Mouse (Mus musculus) ES-E14 (cell line): Measurements from ENCODE around the gene Jchain.

ENCODE experiments used
- CHD2 ChIP-seq: IDR thresholded peaks from 2 replicates; pipeline ENCODE4 v1.6.1; 2014; ENCODE audit warnings: mild to moderate bottlenecking, low read depth, low read length, inconsistent platforms
- HCFC1 ChIP-seq: IDR thresholded peaks from 2 replicates; pipeline ENCODE4 v1.6.1; 2012; ENCODE audit warnings: low read length, inconsistent platforms, borderline replicate concordance; ENCODE audit not compliant: insufficient read depth
- MAFK ChIP-seq: IDR thresholded peaks from 2 replicates; pipeline ENCODE4 v1.6.1; 2014; ENCODE audit warnings: mild to moderate bottlenecking, low read depth, low read length, inconsistent platforms; ENCODE audit not compliant: insufficient read depth
- ZC3H11A ChIP-seq: IDR thresholded peaks from 2 replicates; pipeline ENCODE4 v1.6.1; 2012; ENCODE audit warnings: low read depth, mild to moderate bottlenecking, inconsistent platforms, low read length, borderline replicate concordance
- ZNF384 ChIP-seq: IDR thresholded peaks from 2 replicates; pipeline ENCODE4 v1.6.1; 2012; ENCODE audit warnings: low read depth, low read length, inconsistent platforms

DNA sequence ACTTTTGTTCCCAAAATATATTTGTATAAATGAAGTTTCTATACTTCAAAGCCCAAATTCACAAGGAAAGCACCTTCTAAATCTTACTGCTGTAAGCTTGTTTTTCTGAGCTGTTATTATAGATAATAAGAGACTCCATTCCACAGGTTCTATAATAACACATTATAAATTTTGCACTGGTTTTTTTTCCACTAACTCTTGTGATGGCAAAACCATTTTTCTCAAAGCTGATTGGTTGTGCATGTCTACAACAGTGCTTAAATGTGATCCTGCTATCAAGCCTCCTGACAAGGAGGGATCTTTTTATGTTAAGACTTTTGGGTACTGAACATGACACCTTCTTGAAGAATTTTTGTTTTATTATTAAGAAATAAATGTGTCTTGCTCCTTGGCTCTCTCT is 40.0 kb downstream of the Jchain start, which contains the start of gene Enam:
- TF ChIP-seq MAFK (no peak), ZC3H11A (no peak), CHD2 (no peak), ZNF384 (no peak), HCFC1 (no peak)
